Mouse (Mus musculus) embryonic facial prominence, embryonic 12.5 days (tissue): ENCODE data around the gene Ralgps1. TPM values are rescaled to one million over a fixed set of nuclear protein-coding genes. Genes with fewer than 3 reads are reported as not detected.

Experiments used
- ATAC-seq: fragments of 200-750 bp; cut with Nextera tagmentation; 2 replicates; pipeline ENCODE4 v1.8.0; 2017; ENCODE audit not compliant: insufficient number of reproducible peaks, insufficient read depth, low FRiP score, low TSS enrichment
- H3K27ac ChIP-seq: fragments of 300-500 bp; sonication (generic); 2 replicates; pipeline ENCODE4 v1.5.1; 2016; ENCODE audit warnings: mild to moderate bottlenecking
- H3K27me3 ChIP-seq: fragments of 300-500 bp; sonication (generic); 2 replicates; pipeline ENCODE4 v1.6.1; 2016; ENCODE audit warnings: mild to moderate bottlenecking, moderate library complexity
- H3K36me3 ChIP-seq: fragments of 300-500 bp; sonication (generic); 2 replicates; pipeline ENCODE4 v1.6.1; 2016; ENCODE audit warnings: mild to moderate bottlenecking
- H3K4me1 ChIP-seq: fragments of 300-500 bp; sonication (generic); 2 replicates; pipeline ENCODE4 v1.6.1; 2016
- H3K4me2 ChIP-seq: fragments of 300-500 bp; sonication (generic); replicated peaks from 2 replicates; pipeline ENCODE4 v1.6.1; 2016; ENCODE audit warnings: mild to moderate bottlenecking, moderate library complexity
- H3K4me3 ChIP-seq: fragments of 300-500 bp; sonication (generic); 2 replicates; pipeline ENCODE4 v1.5.1; 2016; ENCODE audit warnings: mild to moderate bottlenecking
- H3K9ac ChIP-seq: fragments of 300-500 bp; sonication (generic); 2 replicates; pipeline ENCODE4 v1.6.1; 2016; ENCODE audit warnings: mild to moderate bottlenecking, moderate library complexity
- H3K9me3 ChIP-seq: fragments of 300-500 bp; sonication (generic); 2 replicates; pipeline ENCODE4 v1.6.1; 2016; ENCODE audit warnings: mild to moderate bottlenecking, moderate library complexity
- WGBS: fragments of 180-500 bp; shearing (Covaris S2); methylation state at CpG from one replicate; pipeline ENCODE4 v1.1.7; 2016; 5-methylcytosine and 5-hydroxymethylcytosine counted together
- polyA plus RNA-seq: library from polyadenylated mRNA; unstranded; fragments of >200 nt; fragmentation: Nextera tagmentation; extraction: Ambion mirVana; gene quantifications from 2 replicates; pipeline ENCODE4 v1.2.1, GENCODE M21; 2016

Ralgps1 gene
- polyA plus RNA-seq = 4.8 and 6.8 TPM in 2 replicates

DNA sequence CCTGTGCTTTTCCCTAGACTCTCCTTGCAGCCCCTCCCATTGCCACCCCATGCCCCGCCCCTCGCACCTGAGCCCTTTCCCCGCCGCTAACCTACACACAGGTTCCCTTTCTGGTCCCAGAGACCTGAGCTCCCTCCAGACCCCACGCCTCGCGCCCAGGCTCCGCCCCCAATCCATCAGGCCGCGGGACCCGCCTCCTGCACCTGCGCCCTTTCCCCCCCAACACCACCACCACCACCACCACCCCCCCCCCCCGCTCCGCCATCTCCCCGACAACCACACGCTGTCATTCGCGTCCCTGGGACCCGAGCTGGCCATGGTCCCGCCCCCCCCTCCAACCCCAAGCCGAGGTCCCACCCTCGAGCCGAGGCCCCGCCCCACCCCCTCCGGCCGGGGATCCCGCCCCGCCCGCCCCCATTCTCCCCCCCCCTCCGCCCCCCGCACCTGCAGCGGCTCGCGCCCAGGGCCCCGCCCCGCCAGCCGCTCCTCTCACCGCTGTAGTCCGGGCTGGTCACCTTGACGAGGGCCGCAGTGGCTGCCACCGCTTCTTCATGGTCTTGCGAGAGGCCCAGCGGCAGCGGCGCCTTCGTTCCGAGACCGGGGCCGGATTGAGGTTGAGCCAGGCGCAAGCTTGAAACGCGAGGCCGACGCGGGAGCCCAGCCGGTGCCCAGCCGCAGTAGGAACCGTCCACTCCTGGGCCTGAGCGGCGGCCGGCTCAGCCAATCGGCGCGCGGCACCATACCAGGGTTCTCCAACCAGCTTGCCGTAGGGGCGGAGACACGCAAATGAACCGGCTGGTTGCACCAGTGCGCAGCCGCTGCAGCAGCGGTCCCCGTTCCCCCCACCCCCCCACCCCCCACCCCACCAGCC, at the start of gene Ralgps1:
TSS of gene Ralgps1 (minus strand) at position 710 of the 871 bp plus-strand sequence.
- Histone ChIP-seq H3K4me3 (peak within 1 kb of the TSS; percentile 67), H3K27ac (peak within 1 kb of the TSS; percentile 90), H3K4me1 (peaks cover 7% of the 10 kb centered on the region), H3K4me2 (peak within 1 kb of the TSS; percentile 78), H3K9me3 (no peaks in the 10 kb centered on the region), H3K9ac (peak within 1 kb of the TSS; percentile 61), H3K36me3 (no peaks in the 10 kb centered on the region), H3K27me3 (no peaks in the 10 kb centered on the region)
- ATAC-seq = peak; percentile 97
- under 1% methylated on average over 63 of the region's 74 CpGs for WGBS

GRCm38 (mm10) chr2:33417454-33417853, 46.2 kb upstream of the Ralgps1 start:
- peaks cover 19% of the 10 kb centered on the region; the same call in 1 of the 2 replicates for H3K36me3 ChIP-seq
- no peaks in the 10 kb centered on the region for H3K4me1 ChIP-seq
- H3K9me3 ChIP-seq = no peaks in the 10 kb centered on the region
- no peak overlapping the region for H3K4me2 ChIP-seq
- no peaks in the 10 kb centered on the region for H3K27me3 ChIP-seq
- no peak overlapping the region for H3K27ac ChIP-seq
- WGBS = 89% methylated on average over 4 of the region's 4 CpGs
- no peak overlapping the region for H3K4me3 ChIP-seq
- no peak overlapping the region for H3K9ac ChIP-seq
- ATAC-seq = no peak

GRCm38 (mm10) chr2:33414019-33414418, 42.7 kb upstream of the Ralgps1 start:
- H3K27me3 ChIP-seq = no peaks in the 10 kb centered on the region
- no peak overlapping the region for H3K27ac ChIP-seq
- no peak overlapping the region for H3K4me2 ChIP-seq
- WGBS = 91% methylated on average over 13 of the region's 13 CpGs
- H3K36me3 ChIP-seq = peaks cover 31% of the 10 kb centered on the region
- H3K9ac ChIP-seq = no peak overlapping the region
- H3K9me3 ChIP-seq = no peaks in the 10 kb centered on the region
- no peaks in the 10 kb centered on the region for H3K4me1 ChIP-seq
- ATAC-seq = no peak
- no peak overlapping the region for H3K4me3 ChIP-seq

DNA sequence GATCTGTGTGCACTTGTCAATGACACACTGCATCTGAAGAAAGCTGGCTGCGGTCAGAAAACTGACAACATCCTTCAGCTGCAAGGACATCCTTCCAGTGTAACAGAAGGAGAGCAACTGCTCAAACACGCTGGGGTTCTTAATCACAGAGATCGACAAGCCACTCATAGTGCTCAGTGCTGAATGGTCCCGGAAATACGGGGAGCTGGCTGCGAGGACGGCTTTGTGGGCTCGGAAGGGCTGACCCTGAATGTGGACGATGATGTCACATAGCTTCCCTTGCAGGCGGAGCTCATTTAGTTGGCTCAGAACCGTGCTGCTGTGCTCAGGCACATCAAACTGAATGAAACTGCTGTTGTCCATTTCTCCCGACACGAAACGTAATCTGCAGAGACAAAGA, 40.8 kb upstream of the Ralgps1 start:
- WGBS = 80% methylated on average over 14 of the region's 14 CpGs
- no peaks in the 10 kb centered on the region for H3K27me3 ChIP-seq
- H3K9ac ChIP-seq = no peak overlapping the region

GRCm38 (mm10) chr2:33403511-33404003, 32.3 kb upstream of the Ralgps1 start:
- no peak overlapping the region for H3K27ac ChIP-seq
- H3K4me2 ChIP-seq = no peak overlapping the region
- no peak for ATAC-seq
- no peaks in the 10 kb centered on the region for H3K9me3 ChIP-seq
- no peaks in the 10 kb centered on the region for H3K27me3 ChIP-seq
- H3K36me3 ChIP-seq = 0 out of 2 replicates have a peak, but pooled peaks cover 3% of the 10 kb centered on the region
- WGBS = 68% methylated on average over 4 of the region's 4 CpGs
- H3K9ac ChIP-seq = no peak overlapping the region
- H3K4me1 ChIP-seq = no peaks in the 10 kb centered on the region
- no peak overlapping the region for H3K4me3 ChIP-seq

More for the DNA sequence above, 40.8 kb upstream of the Ralgps1 start:
- ATAC-seq = no peak
- Histone ChIP-seq H3K4me1 (no peaks in the 10 kb centered on the region), H3K4me2 (no peak overlapping the region), H3K9me3 (no peaks in the 10 kb centered on the region), H3K4me3 (no peak overlapping the region), H3K27ac (no peak overlapping the region), H3K36me3 (peaks cover 30% of the 10 kb centered on the region)

GRCm38 (mm10) chr2:33402638-33403037, 31.4 kb upstream of the Ralgps1 start:
- Histone ChIP-seq H3K27me3 (no peaks in the 10 kb centered on the region), H3K27ac (no peak overlapping the region), H3K4me1 (no peaks in the 10 kb centered on the region), H3K4me2 (no peak overlapping the region), H3K9ac (no peak overlapping the region), H3K36me3 (0 out of 2 replicates have a peak, but pooled peaks cover 3% of the 10 kb centered on the region), H3K9me3 (no peaks in the 10 kb centered on the region), H3K4me3 (no peak overlapping the region)
- ATAC-seq = no peak
- WGBS = 57% methylated on average over 5 of the region's 5 CpGs

DNA sequence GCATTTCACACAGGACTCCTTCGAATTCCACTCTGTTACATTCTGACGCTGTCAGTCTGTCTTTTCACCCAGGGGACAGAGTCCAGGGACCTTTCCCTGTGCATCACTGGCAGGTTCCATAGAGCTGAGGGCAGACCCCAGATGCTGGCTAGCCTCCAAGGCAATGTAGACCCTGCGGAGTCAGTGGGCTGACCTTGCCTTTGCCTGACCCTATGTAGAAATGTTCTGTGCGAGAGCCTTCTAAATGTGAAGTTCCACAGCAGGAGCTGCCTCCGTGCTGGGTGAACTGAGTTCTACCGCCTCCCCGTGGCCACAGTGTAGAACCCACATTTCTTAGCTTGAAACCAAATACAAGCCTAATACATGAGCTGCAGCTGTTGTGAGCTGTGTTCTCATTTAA, 30.9 kb upstream of the Ralgps1 start:
- no peaks in the 10 kb centered on the region for H3K9me3 ChIP-seq
- no peak for ATAC-seq
- 37% methylated on average over 7 of the region's 7 CpGs for WGBS
- no peaks in the 10 kb centered on the region for H3K27me3 ChIP-seq
- H3K9ac ChIP-seq = no peak overlapping the region
- 0 out of 2 replicates have a peak, but pooled peaks cover 3% of the 10 kb centered on the region for H3K36me3 ChIP-seq
- H3K4me1 ChIP-seq = no peaks in the 10 kb centered on the region
- no peak overlapping the region for H3K27ac ChIP-seq
- H3K4me3 ChIP-seq = no peak overlapping the region
- no peak overlapping the region for H3K4me2 ChIP-seq

DNA sequence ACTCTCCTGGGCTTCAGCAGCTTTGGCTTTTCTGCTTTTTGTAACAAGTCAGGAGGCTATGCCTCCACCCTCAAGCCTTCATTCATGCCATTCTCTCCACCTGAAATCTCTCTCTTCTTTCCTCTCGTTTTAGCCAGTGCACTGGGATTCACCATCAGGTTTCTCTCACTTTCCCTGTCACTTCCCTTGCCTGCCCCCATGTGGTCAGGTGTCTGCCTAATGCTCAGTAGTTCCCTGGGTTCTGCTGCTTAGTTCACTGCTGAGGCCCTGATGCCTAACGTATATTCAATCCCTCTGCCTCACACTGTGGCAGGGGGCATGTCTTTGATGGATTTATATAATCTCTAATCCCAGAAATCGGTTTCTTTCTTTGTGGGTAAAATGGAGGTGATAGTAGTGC, 29.9 kb upstream of the Ralgps1 start:
- H3K27ac ChIP-seq = no peak overlapping the region
- H3K4me1 ChIP-seq = no peaks in the 10 kb centered on the region
- H3K4me2 ChIP-seq = no peak overlapping the region
- H3K4me3 ChIP-seq = no peak overlapping the region
- ATAC-seq = no peak
- H3K9ac ChIP-seq = no peak overlapping the region
- no peaks in the 10 kb centered on the region for H3K36me3 ChIP-seq
- no peaks in the 10 kb centered on the region for H3K27me3 ChIP-seq
- H3K9me3 ChIP-seq = no peaks in the 10 kb centered on the region
- WGBS = 37% methylated on average over 3 of the region's 3 CpGs

GRCm38 (mm10) chr2:33400541-33400940, 29.3 kb upstream of the Ralgps1 start:
- H3K4me1 ChIP-seq = no peaks in the 10 kb centered on the region
- no peaks in the 10 kb centered on the region for H3K9me3 ChIP-seq
- H3K27ac ChIP-seq = no peak overlapping the region
- no peak overlapping the region for H3K9ac ChIP-seq
- H3K36me3 ChIP-seq = no peaks in the 10 kb centered on the region
- no peak for ATAC-seq
- H3K4me2 ChIP-seq = no peak overlapping the region
- 76% methylated on average over 5 of the region's 5 CpGs for whole genome bisulfite sequencing
- H3K4me3 ChIP-seq = no peak overlapping the region
- H3K27me3 ChIP-seq = no peaks in the 10 kb centered on the region

DNA sequence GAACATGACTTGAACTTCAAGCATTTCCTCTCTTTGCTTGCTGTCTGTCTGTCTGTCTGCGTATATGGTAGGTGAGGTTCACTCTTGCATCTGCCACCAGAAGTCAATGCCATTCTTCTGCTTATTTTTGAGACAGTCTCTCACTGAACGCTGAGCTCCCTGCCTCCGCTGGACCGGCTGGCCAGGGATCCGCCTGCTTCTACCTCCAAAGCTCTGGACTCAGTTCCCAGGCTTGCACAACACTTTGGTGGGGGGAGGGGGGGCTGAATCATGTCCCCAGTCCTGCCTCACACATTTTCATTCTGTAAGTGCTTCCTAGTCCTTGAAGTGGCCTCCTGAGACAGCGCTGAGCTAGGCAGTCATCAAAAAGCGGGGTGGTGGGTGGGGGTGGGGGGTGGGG, 27.8 kb upstream of the Ralgps1 start:
- Histone ChIP-seq H3K36me3 (no peaks in the 10 kb centered on the region), H3K9ac (no peak overlapping the region), H3K9me3 (no peaks in the 10 kb centered on the region), H3K4me3 (no peak overlapping the region), H3K27me3 (no peaks in the 10 kb centered on the region), H3K4me1 (no peaks in the 10 kb centered on the region), H3K4me2 (no peak overlapping the region), H3K27ac (no peak overlapping the region)
- WGBS = 78% methylated on average over 7 of the region's 7 CpGs
- ATAC-seq = no peak

GRCm38 (mm10) chr2:33397036-33397435, 25.8 kb upstream of the Ralgps1 start:
- H3K9ac ChIP-seq = no peak overlapping the region
- WGBS = 74% methylated on average over 4 of the region's 4 CpGs
- no peak overlapping the region for H3K4me2 ChIP-seq
- ATAC-seq = no peak
- no peaks in the 10 kb centered on the region for H3K9me3 ChIP-seq
- no peaks in the 10 kb centered on the region for H3K27me3 ChIP-seq
- no peaks in the 10 kb centered on the region for H3K36me3 ChIP-seq
- no peak overlapping the region for H3K27ac ChIP-seq
- H3K4me1 ChIP-seq = no peaks in the 10 kb centered on the region
- H3K4me3 ChIP-seq = no peak overlapping the region

- whole genome bisulfite sequencing = 76% methylated on average over 2 of the region's 2 CpGs
- no peak for ATAC-seq
- H3K27me3 ChIP-seq = no peaks in the 10 kb centered on the region
Measured at GRCm38 (mm10) chr2:33395053-33395452, 23.8 kb upstream of the Ralgps1 start.

More at GRCm38 (mm10) chr2:33395053-33395452, 23.8 kb upstream of the Ralgps1 start:
- no peak overlapping the region for H3K4me2 ChIP-seq
- H3K27ac ChIP-seq = no peak overlapping the region
- H3K9ac ChIP-seq = no peak overlapping the region
- no peaks in the 10 kb centered on the region for H3K36me3 ChIP-seq
- no peaks in the 10 kb centered on the region for H3K4me1 ChIP-seq
- no peak overlapping the region for H3K4me3 ChIP-seq
- no peaks in the 10 kb centered on the region for H3K9me3 ChIP-seq
